Mouse (Mus musculus): Measurements from ENCODE around the gene Ankrd65. TPM values are rescaled to one million over a fixed set of nuclear protein-coding genes. Genes with fewer than 3 reads are reported as not detected.

Gene Ankrd65
- total and polyA plus RNA-seq, 3 experiments: 0.41 TPM; not detected in 2

DNA sequence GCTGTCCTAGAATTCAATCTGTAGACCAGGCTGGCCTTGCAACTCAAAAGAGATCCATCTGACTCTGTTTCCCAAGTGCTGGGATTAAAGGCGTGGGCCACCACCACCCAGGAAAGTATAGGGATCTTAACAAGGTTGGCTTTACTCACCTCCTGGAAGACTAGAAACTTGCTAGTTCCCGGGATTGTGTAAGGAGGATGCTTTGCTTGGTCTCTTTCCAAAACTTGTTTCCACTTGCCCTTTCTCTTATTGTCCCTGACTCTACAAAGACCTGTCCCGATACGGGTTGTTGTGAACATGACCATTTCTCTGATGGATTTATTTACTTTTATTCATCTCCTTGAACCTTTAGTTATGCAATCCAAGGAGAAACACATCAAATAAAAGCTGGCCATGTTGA is 39.6 kb downstream of the Ankrd65 start:
- peaks cover 12% of the 10 kb centered on the region for H3K4me1 ChIP-seq (ENCODE audit: control insufficient read depth, insufficient read depth, low read length)
- no peaks in the 10 kb centered on the region for H3K27me3 ChIP-seq (ENCODE audit: control insufficient read depth, insufficient read depth, low read length)
- no peak overlapping the region for H3K27ac ChIP-seq
- TF ChIP-seq CTCF (IDR thresholded peaks at IDR 0.05): no peak
- no peak for TF ChIP-seq POLR2A (IDR thresholded peaks at IDR 0.05; ENCODE audit: insufficient read depth, low read depth, low read length)
- no peak for TF ChIP-seq EP300 (IDR thresholded peaks at IDR 0.05; ENCODE audit: insufficient read depth, low read depth, low read length)
- H3K79me2 ChIP-seq (replicated peaks; ENCODE audit: control insufficient read depth, insufficient read depth, low read length): no peaks in the 10 kb centered on the region
- intact Hi-C loops (cut with DNase I): loop anchor here (2.0 kb wide), 2 partner anchors 17 to 25 kb away; partner anchors contain the start of gene Ccnl2
- H3K9ac ChIP-seq (ENCODE audit: low read depth, low read length): no peak overlapping the region
- WGBS: 77% methylated on average over 4 of the region's 4 CpGs
- no peak overlapping the region for H3K4me3 ChIP-seq
- H3K36me3 ChIP-seq (ENCODE audit: control insufficient read depth, insufficient read depth, low read length): peaks cover 2% of the 10 kb centered on the region; the same call in 1 of the 2 replicates
- DNase-seq: no peak

GRCm38 (mm10) chr4:155830596-155830995 is 40.4 kb downstream of the Ankrd65 start:
- Histone ChIP-seq H3K4me3 (peak overlapping the region; percentile 68; the same call in 1 of the 2 replicates), H3K27me3 (ENCODE audit: control insufficient read depth, insufficient read depth, low read length) (no peaks in the 10 kb centered on the region), H3K36me3 (ENCODE audit: control insufficient read depth, insufficient read depth, low read length) (peaks cover 2% of the 10 kb centered on the region; the same call in 1 of the 2 replicates), H3K27ac (peak overlapping the region; percentile 92), H3K9ac (ENCODE audit: low read depth, low read length) (no peak overlapping the region), H3K4me1 (ENCODE audit: control insufficient read depth, insufficient read depth, low read length) (peaks cover 12% of the 10 kb centered on the region), H3K79me2 (replicated peaks; ENCODE audit: control insufficient read depth, insufficient read depth, low read length) (no peaks in the 10 kb centered on the region)
- TF ChIP-seq POLR2A (IDR thresholded peaks at IDR 0.05; ENCODE audit: insufficient read depth, low read depth, low read length) (no peak), EP300 (IDR thresholded peaks at IDR 0.05; ENCODE audit: insufficient read depth, low read depth, low read length) (no peak), CTCF (IDR thresholded peaks at IDR 0.05) (no peak)
- intact Hi-C loops (cut with DNase I): loop anchor here (2.0 kb wide), 2 partner anchors 18 to 26 kb away; partner anchors contain the start of gene Ccnl2
- WGBS: 46% methylated on average over 8 of the region's 8 CpGs
- no peak for DNase-seq

DNA sequence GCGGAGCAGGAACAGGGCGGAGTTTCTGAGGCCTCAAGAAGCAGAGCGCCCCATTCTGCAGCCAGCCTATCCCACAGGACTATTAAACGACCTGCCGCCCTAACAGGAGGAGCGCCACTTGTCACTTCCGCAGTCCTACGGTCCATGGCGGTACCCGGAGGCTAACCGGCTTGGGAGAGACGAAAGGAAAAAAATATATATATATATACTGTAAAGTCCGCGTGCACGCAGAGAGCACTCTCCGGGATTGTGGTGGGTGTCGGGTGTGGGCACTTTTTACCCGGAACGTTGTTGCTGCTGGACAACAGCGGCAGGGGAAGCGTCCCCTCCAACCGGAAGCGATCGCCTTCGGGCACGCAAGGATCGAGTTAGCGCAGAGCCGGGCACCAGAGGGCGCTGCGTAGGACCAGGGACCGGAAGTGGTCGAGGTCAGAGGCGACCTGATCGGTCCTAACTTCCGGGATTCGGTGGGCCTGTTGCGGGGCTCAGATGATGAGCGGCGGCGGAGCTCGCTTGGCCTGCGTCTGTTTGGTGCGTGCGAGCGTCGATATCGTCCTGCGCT is 41.0 kb downstream of the Ankrd65 start, which contains the start of gene Aurkaip1:
Aurkaip1 (plus strand) TSS at position 68 of the 562 bp plus-strand sequence.
- WGBS: under 1% methylated on average over 49 of the region's 49 CpGs
- TF ChIP-seq POLR2A (IDR thresholded peaks at IDR 0.05; ENCODE audit: insufficient read depth, low read depth, low read length) (peak; percentile 86), EP300 (IDR thresholded peaks at IDR 0.05; ENCODE audit: insufficient read depth, low read depth, low read length) (peak; percentile 78; the same call in 1 of the 2 replicates), CTCF (IDR thresholded peaks at IDR 0.05) (peak; percentile 84)
- H3K4me1 ChIP-seq (ENCODE audit: control insufficient read depth, insufficient read depth, low read length): peaks cover 12% of the 10 kb centered on the region
- DNase-seq: peak; percentile 95
- peak within 1 kb of the TSS; percentile 92 for H3K27ac ChIP-seq
- peaks cover 2% of the 10 kb centered on the region; the same call in 1 of the 2 replicates for H3K36me3 ChIP-seq (ENCODE audit: control insufficient read depth, insufficient read depth, low read length)
- intact Hi-C loops (cut with DNase I): loop anchor here (1.0 to 2.0 kb wide), 3 partner anchors 18 to 112 kb away; partner anchors contain the start of genes Ccnl2 and Ube2j2
- no peaks in the 10 kb centered on the region for H3K27me3 ChIP-seq (ENCODE audit: control insufficient read depth, insufficient read depth, low read length)
- H3K4me3 ChIP-seq: peak within 1 kb of the TSS; percentile 68
- H3K79me2 ChIP-seq (replicated peaks; ENCODE audit: control insufficient read depth, insufficient read depth, low read length): no peaks in the 10 kb centered on the region
- H3K9ac ChIP-seq (ENCODE audit: low read depth, low read length): peak within 1 kb of the TSS; percentile 84

GRCm38 (mm10) chr4:155831831-155832230 is 41.6 kb downstream of the Ankrd65 start:
- Histone ChIP-seq H3K4me3 (peak overlapping the region; percentile 68), H3K79me2 (replicated peaks; ENCODE audit: control insufficient read depth, insufficient read depth, low read length) (no peaks in the 10 kb centered on the region), H3K27me3 (ENCODE audit: control insufficient read depth, insufficient read depth, low read length) (no peaks in the 10 kb centered on the region), H3K27ac (peak overlapping the region; percentile 92), H3K4me1 (ENCODE audit: control insufficient read depth, insufficient read depth, low read length) (peaks cover 12% of the 10 kb centered on the region), H3K36me3 (ENCODE audit: control insufficient read depth, insufficient read depth, low read length) (peaks cover 2% of the 10 kb centered on the region; the same call in 1 of the 2 replicates), H3K9ac (ENCODE audit: low read depth, low read length) (peak overlapping the region; percentile 84)
- no peak for DNase-seq
- intact Hi-C loops (cut with DNase I): loop anchor here (1.0 to 2.0 kb wide), 3 partner anchors 19 to 111 kb away; partner anchors contain the start of genes Ccnl2 and Ube2j2
- TF ChIP-seq EP300 (IDR thresholded peaks at IDR 0.05; ENCODE audit: insufficient read depth, low read depth, low read length): no peak
- no peak for TF ChIP-seq POLR2A (IDR thresholded peaks at IDR 0.05; ENCODE audit: insufficient read depth, low read depth, low read length)
- no peak for TF ChIP-seq CTCF (IDR thresholded peaks at IDR 0.05)
- WGBS: under 1% methylated on average over 25 of the region's 25 CpGs

DNA sequence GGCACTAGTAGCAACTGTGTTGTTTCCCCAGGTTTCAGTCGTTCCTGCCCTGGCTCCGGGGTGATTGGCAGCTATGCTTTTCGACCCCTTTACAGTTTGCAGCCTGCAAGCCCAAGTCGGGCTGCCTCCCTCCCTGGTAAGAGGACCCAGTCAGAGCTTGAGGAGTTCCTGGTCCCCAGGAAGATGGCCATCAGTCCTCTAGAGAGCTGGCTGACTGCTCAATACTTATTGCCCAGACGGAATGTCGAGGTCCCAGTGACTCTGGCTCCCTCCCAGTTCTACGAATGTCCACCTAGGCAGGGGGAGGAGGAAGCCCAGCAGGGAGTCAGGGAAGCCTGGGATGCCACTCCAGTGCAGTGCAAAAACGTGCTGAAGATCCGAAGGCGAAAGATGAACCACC is 42.1 kb downstream of the Ankrd65 start:
- Histone ChIP-seq H3K36me3 (ENCODE audit: control insufficient read depth, insufficient read depth, low read length) (peaks cover 2% of the 10 kb centered on the region; the same call in 1 of the 2 replicates), H3K4me3 (peak overlapping the region; percentile 68), H3K79me2 (replicated peaks; ENCODE audit: control insufficient read depth, insufficient read depth, low read length) (no peaks in the 10 kb centered on the region), H3K27me3 (ENCODE audit: control insufficient read depth, insufficient read depth, low read length) (no peaks in the 10 kb centered on the region), H3K27ac (peak overlapping the region; percentile 92), H3K4me1 (ENCODE audit: control insufficient read depth, insufficient read depth, low read length) (peaks cover 12% of the 10 kb centered on the region), H3K9ac (ENCODE audit: low read depth, low read length) (peak overlapping the region; percentile 84)
- TF ChIP-seq POLR2A (IDR thresholded peaks at IDR 0.05; ENCODE audit: insufficient read depth, low read depth, low read length) (no peak), CTCF (IDR thresholded peaks at IDR 0.05) (no peak), EP300 (IDR thresholded peaks at IDR 0.05; ENCODE audit: insufficient read depth, low read depth, low read length) (no peak)
- DNase-seq: no peak
- intact Hi-C loops (cut with DNase I): no loop called here
- WGBS: 38% methylated on average over 10 of the region's 10 CpGs

GRCm38 (mm10) chr4:155833234-155833633 is 43.0 kb downstream of the Ankrd65 start:
- 83% methylated on average over 4 of the region's 4 CpGs for WGBS

More at GRCm38 (mm10) chr4:155833234-155833633, 43.0 kb downstream of the Ankrd65 start:
- peaks cover 19% of the 10 kb centered on the region for H3K4me1 ChIP-seq (ENCODE audit: control insufficient read depth, insufficient read depth, low read length)
- intact Hi-C loops (cut with DNase I): no loop called here
- H3K27ac ChIP-seq: no peak overlapping the region
- H3K9ac ChIP-seq (ENCODE audit: low read depth, low read length): no peak overlapping the region
- H3K79me2 ChIP-seq (replicated peaks; ENCODE audit: control insufficient read depth, insufficient read depth, low read length): no peaks in the 10 kb centered on the region
- H3K36me3 ChIP-seq (ENCODE audit: control insufficient read depth, insufficient read depth, low read length): peaks cover 2% of the 10 kb centered on the region; the same call in 1 of the 2 replicates
- no peak for DNase-seq
- TF ChIP-seq CTCF (IDR thresholded peaks at IDR 0.05) (no peak), EP300 (IDR thresholded peaks at IDR 0.05; ENCODE audit: insufficient read depth, low read depth, low read length) (no peak), POLR2A (IDR thresholded peaks at IDR 0.05; ENCODE audit: insufficient read depth, low read depth, low read length) (no peak)
- no peaks in the 10 kb centered on the region for H3K27me3 ChIP-seq (ENCODE audit: control insufficient read depth, insufficient read depth, low read length)
- H3K4me3 ChIP-seq: no peak overlapping the region

All from heart, adult 2 months (tissue).